Mouse (Mus musculus) cerebellum, adult 2 months (tissue): Measurements from ENCODE around the gene Shprh.

ENCODE experiments used
- CTCF ChIP-seq: fragments of 200-500 bp; IDR thresholded peaks from 2 replicates; pipeline ENCODE4 v1.5.1; 2011; ENCODE audit warnings: low read depth, mild to moderate bottlenecking, control low read depth, low read length, moderate library complexity, borderline replicate concordance; ENCODE audit not compliant: insufficient read depth
- POLR2A ChIP-seq: fragments of 200-500 bp; IDR thresholded peaks from 2 replicates; pipeline ENCODE4 v1.6.1; 2011; ENCODE audit warnings: low read length, control low read depth, borderline replicate concordance; ENCODE audit not compliant: insufficient read depth

GRCm38 (mm10) chr10:11208670-11209069, 59.4 kb downstream of the Shprh start:
- TF ChIP-seq POLR2A = no peak
- no peak for TF ChIP-seq CTCF
